Mouse (Mus musculus) layer of hippocampus, adult 6 months (tissue): ENCODE results near the gene Smco4. TPM values are rescaled to one million over a fixed set of nuclear protein-coding genes. Genes with fewer than 3 reads are reported as not detected.

Experiments used
- long read RNA-seq, 2 experiments: library from polyadenylated mRNA; unstranded; transcript quantifications; one replicate each; pipeline ENCODE4 v2.0.0; 2019 to 2020
- polyA plus RNA-seq: library from polyadenylated mRNA; unstranded; fragments of <200 nt; fragmentation: Nextera tagmentation; gene quantifications from 2 replicates; pipeline ENCODE4 v1.2.3, GENCODE M21; 2021

Smco4 gene
- 0.31 and 0.54 TPM in 2 replicates for polyA plus RNA-seq
- long read RNA-seq, experiment 1 = 0 reads
- long read RNA-seq, experiment 2, partial matches to known transcripts = 0 of 1 reads
- long read RNA-seq, experiment 2, other reads (novel, unspliced or antisense) = 0 of 1 reads

GRCm38 (mm10) chr9:15493235-15493924, at the start of gene Smco4:
TSS of gene Smco4 (plus strand) at chr9:15493432.

Other genes starting within 250 kb of the Smco4 start
- 19.4 and 19.8 TPM in 2 replicates for gene Med17, start 213.5 kb upstream of the Smco4 start, polyA plus RNA-seq
- 15.1 and 17.5 TPM in 2 replicates for gene Taf1d, start 187.2 kb upstream of the Smco4 start, polyA plus RNA-seq
- gene 4931406C07Rik, start 187.0 kb upstream of the Smco4 start, polyA plus RNA-seq = 3.2 and 3.5 TPM in 2 replicates
- gene Cep295, start 135.6 kb upstream of the Smco4 start, polyA plus RNA-seq = 2.3 and 2.6 TPM in 2 replicates
- gene Deup1, start 134.5 kb downstream of the Smco4 start, polyA plus RNA-seq = 0.33 and 0.49 TPM in 2 replicates
- 17.3 and 20.6 TPM in 2 replicates for gene Slc36a4, start 216.3 kb downstream of the Smco4 start, polyA plus RNA-seq